Mouse (Mus musculus): ENCODE measurements around the gene Ccdc78.

- TF ChIP-seq CTCF (IDR thresholded peaks at IDR 0.05; ENCODE audit: low read depth) = no peak
- no peak for TF ChIP-seq EP300 (optimal IDR thresholded peaks at IDR 0.05)
These were observed 9.3 kb downstream of the Ccdc78 start, which contains the start of gene AC134908.4 for GRCm38 (mm10) chr17:25795609-25796092.
